Mouse (Mus musculus) layer of hippocampus, adult 2 months (tissue): ENCODE results near the gene Ccdc154. TPM values are rescaled to one million over a fixed set of nuclear protein-coding genes. Genes with fewer than 3 reads are reported as not detected.

Experiments
- DNase-seq, 2 experiments: peaks; one replicate each; pipeline ENCODE4 v3.0.0; 2022; ENCODE audit warnings: low spot score in 2 of 2
- H3K27ac ChIP-seq: fragments of 200-600 bp; 2 replicates; pipeline ENCODE4 v1.8.1; 2022
- H3K4me3 ChIP-seq: fragments of 200-600 bp; 2 replicates; pipeline ENCODE4 v1.8.1; 2022; ENCODE audit warnings: mild to moderate bottlenecking
- CTCF ChIP-seq: fragments of 200-600 bp; conservative IDR thresholded peaks from 2 replicates; pipeline ENCODE4 v1.8.1; 2022; ENCODE audit warnings: antibody characterized with exemption, mild to moderate bottlenecking, moderate library complexity
- total RNA-seq, 2 experiments: library from RNA; stranded (reverse); gene quantifications; 2 replicates each; pipeline ENCODE4 v1.2.3; 2021

Ccdc154 gene
- total RNA-seq, 2 experiments from 2014 or later = 0.28 TPM; not detected in 1

- no peak overlapping the region for H3K4me3 ChIP-seq
- H3K27ac ChIP-seq = no peak overlapping the region
- DNase-seq = no peak
- no peak for TF ChIP-seq CTCF
These were observed 40.1 kb downstream of the Ccdc154 start for GRCm38 (mm10) chr17:25202401-25202800.

GRCm38 (mm10) chr17:25210006-25210405 lies 47.7 kb downstream of the Ccdc154 start:
- Histone ChIP-seq H3K4me3 (no peak overlapping the region), H3K27ac (peak overlapping the region; percentile 85)
- TF ChIP-seq CTCF = no peak
- DNase-seq = peak; percentile 47 to 58

- DNase-seq = peak in 1 of 2 experiments; percentile 39
- peak overlapping the region; percentile 85 for H3K27ac ChIP-seq
These were observed 48.6 kb downstream of the Ccdc154 start for GRCm38 (mm10) chr17:25210680-25211466.

GRCm38 (mm10) chr17:25211705-25212104 lies 49.4 kb downstream of the Ccdc154 start:
- TF ChIP-seq CTCF = no peak
- peak overlapping the region; percentile 85 for H3K27ac ChIP-seq

More at GRCm38 (mm10) chr17:25210680-25211466, 48.6 kb downstream of the Ccdc154 start:
- TF ChIP-seq CTCF = no peak
- H3K4me3 ChIP-seq = no peak overlapping the region

GRCm38 (mm10) chr17:25215431-25215830 lies 53.2 kb downstream of the Ccdc154 start:
- Histone ChIP-seq H3K27ac (no peak overlapping the region), H3K4me3 (no peak overlapping the region)
- no peak for DNase-seq
- no peak for TF ChIP-seq CTCF

More at GRCm38 (mm10) chr17:25211705-25212104, 49.4 kb downstream of the Ccdc154 start:
- H3K4me3 ChIP-seq = no peak overlapping the region
- no peak for DNase-seq

- TF ChIP-seq CTCF = no peak
- Histone ChIP-seq H3K27ac (peak overlapping the region; percentile 20; the same call in 1 of the 2 replicates), H3K4me3 (no peak overlapping the region)
- no peak for DNase-seq
These were observed 56.7 kb downstream of the Ccdc154 start for GRCm38 (mm10) chr17:25218967-25219366.

- H3K27ac ChIP-seq = peak overlapping the region; percentile 20; the same call in 1 of the 2 replicates
- H3K4me3 ChIP-seq = no peak overlapping the region
- no peak for DNase-seq
- no peak for TF ChIP-seq CTCF
These were observed 57.4 kb downstream of the Ccdc154 start for GRCm38 (mm10) chr17:25219492-25220295.

- H3K4me3 ChIP-seq = no peak overlapping the region
- TF ChIP-seq CTCF = no peak
- DNase-seq = no peak
- H3K27ac ChIP-seq = peak overlapping the region; percentile 89
These were observed 58.5 kb downstream of the Ccdc154 start for GRCm38 (mm10) chr17:25220746-25221145.

Other genes starting within 250 kb of the Ccdc154 start
- gene Mapk8ip3, start 225.5 kb upstream of the Ccdc154 start, total RNA-seq = 100 to 1,000 TPM; 409 to 411 TPM
- 1 to 10 TPM; 4.4 to 6.1 TPM for gene Jpt2, start 201.8 kb upstream of the Ccdc154 start, total RNA-seq
- gene Cramp1l, start 146.7 kb upstream of the Ccdc154 start, total RNA-seq = 10 to 100 TPM; 25.2 to 30.7 TPM
- gene Ift140, start 146.4 kb upstream of the Ccdc154 start, total RNA-seq = 10 to 100 TPM; 23.5 to 25.0 TPM
- gene Tmem204, start 78.9 kb upstream of the Ccdc154 start, total RNA-seq = 1 to 10 TPM; 8.2 to 8.8 TPM
- gene Telo2, start 46.5 kb upstream of the Ccdc154 start, total RNA-seq = 10 to 100 TPM; 36.9 to 42.8 TPM
- gene Ptx4, start 41.7 kb upstream of the Ccdc154 start, total RNA-seq = 1 to 10 TPM; 2.6 to 2.8 TPM
- 10 to 100 TPM; 53.5 to 55.7 TPM for gene Clcn7, start 29.1 kb upstream of the Ccdc154 start, total RNA-seq
- not detected for gene Gm38655, start 13.0 kb downstream of the Ccdc154 start, total RNA-seq
- 10 to 100 TPM; 20.4 to 22.0 TPM for gene BC003965, start 22.1 kb downstream of the Ccdc154 start, total RNA-seq
- gene Unkl, start 25.9 kb downstream of the Ccdc154 start, total RNA-seq = 10 to 100 TPM; 36.4 to 40.6 TPM
- gene Gnptg, start 77.7 kb downstream of the Ccdc154 start, total RNA-seq = 10 to 100 TPM; 73.7 to 77.4 TPM
- 10 to 100 TPM; 25.0 to 26.2 TPM for gene Tsr3, start 77.7 kb downstream of the Ccdc154 start, total RNA-seq
- gene Baiap3, start 93.9 kb downstream of the Ccdc154 start, total RNA-seq = 10 to 100 TPM in 1 of 2 experiments, 1 to 10 TPM in 1; 9.9 to 10.5 TPM
- 100 to 1,000 TPM; 229 to 239 TPM for gene Ube2i, start 112.2 kb downstream of the Ccdc154 start, total RNA-seq
- gene Prss34, start 135.9 kb downstream of the Ccdc154 start, total RNA-seq = not detected
- not detected for gene Prss28, start 146.2 kb downstream of the Ccdc154 start, total RNA-seq
- not detected for gene Prss29, start 156.2 kb downstream of the Ccdc154 start, total RNA-seq
- not detected for gene Tpsab1, start 183.1 kb downstream of the Ccdc154 start, total RNA-seq
- under 1 TPM in 1 of 2 experiments, not detected in 1; 0.82 TPM for gene Tpsb2, start 203.8 kb downstream of the Ccdc154 start, total RNA-seq
- gene Tpsg1, start 206.8 kb downstream of the Ccdc154 start, total RNA-seq = not detected